Mouse (Mus musculus): ENCODE results near the gene Prkg1. TPM values are rescaled to one million over a fixed set of nuclear protein-coding genes. Genes with fewer than 3 reads are reported as not detected.
"Not testable (repeated sequence)": the region's sequence is repeated elsewhere in the genome, so short reads cannot be mapped to it uniquely, and the experiment has no call there.

Gene Prkg1
- total RNA-seq, 2 experiments from 2014 or later: 17.8 to 25.1 TPM

DNA sequence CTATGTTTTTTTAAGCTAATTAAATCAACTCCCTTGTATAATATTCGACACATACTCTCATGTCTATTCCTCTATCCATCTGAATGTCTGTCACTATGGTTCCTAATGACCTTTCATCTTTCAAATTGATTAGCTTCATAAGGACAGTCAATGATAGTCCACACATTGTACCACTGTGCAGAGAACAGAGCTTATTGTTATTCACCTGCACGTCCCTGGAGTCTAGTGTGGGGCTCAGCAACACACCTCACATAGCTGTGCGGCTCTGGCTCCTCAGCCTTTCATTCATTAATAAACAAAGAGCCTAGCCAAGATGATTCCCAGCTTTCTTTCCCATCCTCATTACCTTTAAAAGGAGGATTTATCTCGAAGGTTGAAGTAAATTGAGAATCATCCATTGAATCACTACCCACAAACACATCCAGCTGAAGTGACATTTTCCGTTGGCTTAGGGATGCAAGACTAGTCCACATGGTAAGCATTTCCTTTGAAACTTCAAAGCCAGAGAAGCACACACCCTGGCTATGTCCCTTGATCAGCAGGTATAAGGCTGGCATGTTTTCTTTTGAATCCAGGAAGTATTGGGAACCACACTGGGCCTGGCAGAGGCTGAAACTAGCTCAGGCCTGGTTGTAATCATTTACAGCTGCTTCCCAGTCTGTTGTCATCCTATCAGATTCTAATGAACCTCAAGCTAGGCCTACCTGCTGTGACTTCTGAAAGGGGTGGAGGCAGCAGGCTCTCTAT, 426.3 kb downstream of the Prkg1 start:
- no peak for DNase-seq (ENCODE audit: extremely low spot score in 1 of 2, low spot score in 1 of 2)

DNA sequence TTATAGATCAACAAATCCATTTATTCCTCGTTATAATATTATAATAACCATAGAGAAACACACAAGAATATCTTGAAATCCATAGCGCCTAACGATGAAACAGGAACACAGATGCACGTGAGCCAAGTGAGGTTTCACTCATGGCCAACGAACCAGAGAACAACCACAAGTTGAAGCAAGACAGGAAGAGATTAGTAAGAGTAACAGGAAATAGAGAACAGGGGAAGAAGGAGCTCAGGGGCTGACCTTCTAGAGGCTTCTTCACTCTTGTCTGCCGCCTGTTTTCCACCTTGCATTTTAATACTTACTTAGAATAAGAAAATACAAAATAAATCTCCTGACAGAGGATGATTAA, 427.0 kb downstream of the Prkg1 start:
- no peak for DNase-seq (ENCODE audit: extremely low spot score in 1 of 2, low spot score in 1 of 2)

DNA sequence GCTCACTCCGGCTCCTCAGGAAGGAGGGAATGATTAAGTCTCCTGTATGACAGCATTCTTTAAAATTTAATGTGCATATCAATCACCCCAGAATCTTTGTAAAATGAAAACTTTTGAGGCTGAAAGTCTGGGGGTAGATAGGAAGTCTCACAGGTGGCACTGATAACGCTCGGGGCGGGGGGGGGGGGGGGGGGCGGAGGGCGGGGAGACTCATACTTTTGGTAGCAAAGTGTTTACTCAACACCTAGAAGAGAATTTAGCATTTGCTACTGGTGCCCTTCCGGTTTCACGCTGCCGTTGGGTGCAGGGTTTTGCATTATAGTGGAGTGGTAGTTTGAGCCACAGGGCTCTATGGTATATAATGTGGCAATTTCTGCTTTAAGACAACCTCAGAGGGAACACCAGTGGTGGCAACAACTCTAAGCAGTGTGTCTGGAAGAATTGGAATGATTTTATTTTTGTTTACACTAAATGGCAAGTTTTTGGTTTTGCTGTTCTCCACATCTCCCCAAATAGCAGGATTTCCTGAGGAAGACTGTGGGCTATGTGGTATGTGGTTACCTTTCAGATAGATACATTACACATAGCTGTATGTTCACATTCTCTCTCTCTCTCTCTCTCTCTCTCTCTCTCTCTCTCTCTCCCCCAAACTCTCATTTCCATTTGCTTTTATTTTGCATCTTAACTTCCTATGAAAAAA, 427.5 kb downstream of the Prkg1 start:
- DNase-seq (ENCODE audit: extremely low spot score in 1 of 2, low spot score in 1 of 2): no peak

DNA sequence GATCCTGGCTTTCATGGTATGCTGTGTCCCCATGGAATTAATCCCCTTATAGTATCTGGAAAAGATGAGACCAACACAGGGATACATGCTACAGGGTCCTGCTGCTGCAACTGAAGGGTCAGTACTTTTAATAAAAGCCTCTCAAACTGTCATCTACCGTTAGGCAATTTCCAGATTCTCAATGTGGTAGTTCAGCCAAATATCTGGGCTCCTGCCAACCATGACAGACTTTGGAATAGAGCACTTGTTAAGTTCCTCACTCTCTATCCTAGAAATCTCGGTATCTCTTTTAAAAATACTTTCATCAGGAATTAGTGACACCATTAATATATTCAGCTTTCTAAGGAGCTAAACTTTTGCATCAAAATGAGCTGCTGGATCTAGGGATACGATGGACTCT, 428.5 kb downstream of the Prkg1 start:
- DNase-seq (ENCODE audit: extremely low spot score in 1 of 2, low spot score in 1 of 2): peak in 1 of 2 experiments; percentile 19

DNA sequence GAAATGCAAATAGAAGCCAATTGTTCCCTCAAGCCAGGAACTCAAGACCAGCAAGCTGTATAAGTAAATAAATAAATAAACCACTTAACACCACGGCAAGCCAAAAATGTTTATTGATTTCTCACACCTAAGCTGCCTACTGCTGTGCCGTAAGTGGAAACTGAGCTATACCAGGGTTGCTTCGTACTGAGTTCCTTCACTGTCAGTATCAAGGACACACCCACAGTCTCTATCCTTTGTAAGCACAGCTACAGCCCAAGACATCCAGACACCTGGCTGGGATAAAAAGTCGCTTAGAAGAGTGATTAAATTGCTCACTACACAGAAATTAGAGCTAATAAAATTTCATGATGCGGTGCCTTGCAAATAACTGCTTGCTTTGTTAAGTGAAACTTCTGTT, 434.9 kb downstream of the Prkg1 start:
- DNase-seq (ENCODE audit: extremely low spot score in 1 of 2, low spot score in 1 of 2): no peak

DNA sequence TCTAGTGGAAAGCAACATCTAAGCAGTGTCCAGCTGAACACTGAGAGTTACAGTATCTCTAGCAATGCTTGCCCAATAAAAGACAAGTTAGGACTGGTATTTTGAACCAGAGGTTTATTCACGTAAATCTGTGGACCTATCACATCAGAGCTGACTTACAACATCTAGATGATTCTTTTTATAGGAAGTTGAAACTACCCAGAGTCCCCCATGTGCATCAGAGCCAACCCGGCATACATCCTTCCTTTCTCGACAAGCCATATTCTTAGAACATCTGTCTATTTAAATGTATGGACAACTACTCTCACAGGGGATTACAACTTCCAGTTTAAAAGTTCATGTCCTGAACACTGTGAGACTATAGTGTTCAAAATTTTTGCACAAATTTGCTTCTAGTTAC, 460.1 kb downstream of the Prkg1 start:
- DNase-seq (ENCODE audit: extremely low spot score in 1 of 2, low spot score in 1 of 2): no peak

DNA sequence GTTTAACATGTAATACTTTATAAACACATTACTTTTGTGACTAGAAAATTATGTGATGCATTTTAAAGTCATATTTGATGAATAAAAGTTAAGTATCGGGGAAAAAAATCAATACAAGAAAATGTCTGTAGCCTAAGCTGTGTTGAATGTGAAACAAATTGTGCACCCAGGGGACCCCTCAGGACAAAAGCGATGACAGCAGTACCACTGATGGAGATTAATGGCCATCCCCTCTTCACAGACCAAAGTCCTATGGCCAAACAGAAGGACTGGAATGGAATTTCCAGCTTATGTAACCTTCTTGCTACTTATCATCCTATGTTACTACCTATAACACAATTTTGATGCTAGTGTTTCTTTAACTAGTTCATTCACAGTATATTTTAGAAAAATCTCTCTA, 473.6 kb downstream of the Prkg1 start:
- DNase-seq (ENCODE audit: extremely low spot score in 1 of 2, low spot score in 1 of 2): no peak

DNA sequence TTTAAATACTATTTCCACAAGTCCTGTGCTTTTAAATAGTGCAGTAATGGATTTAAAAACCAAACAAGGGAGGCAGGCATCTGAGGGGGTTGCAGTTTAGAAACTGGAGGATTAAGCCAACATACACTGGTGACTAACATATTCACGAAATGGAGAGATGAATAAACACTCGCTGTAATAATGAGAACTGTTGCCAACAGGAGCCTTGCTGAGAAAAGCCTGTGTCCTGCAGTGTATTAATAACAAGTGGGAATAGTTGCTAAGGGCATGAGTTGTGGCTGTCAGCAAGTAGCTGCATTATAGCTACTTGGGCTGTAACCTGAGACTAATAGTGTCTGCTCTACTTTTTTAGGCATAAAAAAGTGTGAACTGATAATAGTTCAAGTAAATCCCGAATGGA, 480.3 kb downstream of the Prkg1 start:
- no peak for DNase-seq (ENCODE audit: extremely low spot score in 1 of 2, low spot score in 1 of 2)

DNA sequence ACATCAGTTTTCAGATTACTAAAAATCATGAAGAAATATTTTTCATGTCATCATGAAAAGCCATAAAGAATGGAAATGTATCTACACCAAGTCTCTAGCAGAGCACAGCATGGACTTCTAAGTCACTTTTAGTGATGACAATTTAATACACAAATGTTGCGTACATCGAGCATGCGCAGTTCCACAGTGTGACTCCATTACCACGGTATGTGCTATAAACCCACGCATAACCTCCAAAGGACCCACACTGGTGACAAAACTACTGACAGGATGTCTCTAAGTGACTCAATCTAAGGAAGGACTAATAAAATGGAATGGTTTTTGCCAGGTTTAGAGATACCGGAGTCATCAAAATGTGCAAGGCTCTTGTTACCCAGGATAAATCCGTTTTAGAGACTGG, 480.7 kb downstream of the Prkg1 start:
- no peak for DNase-seq (ENCODE audit: extremely low spot score in 1 of 2, low spot score in 1 of 2)

DNA sequence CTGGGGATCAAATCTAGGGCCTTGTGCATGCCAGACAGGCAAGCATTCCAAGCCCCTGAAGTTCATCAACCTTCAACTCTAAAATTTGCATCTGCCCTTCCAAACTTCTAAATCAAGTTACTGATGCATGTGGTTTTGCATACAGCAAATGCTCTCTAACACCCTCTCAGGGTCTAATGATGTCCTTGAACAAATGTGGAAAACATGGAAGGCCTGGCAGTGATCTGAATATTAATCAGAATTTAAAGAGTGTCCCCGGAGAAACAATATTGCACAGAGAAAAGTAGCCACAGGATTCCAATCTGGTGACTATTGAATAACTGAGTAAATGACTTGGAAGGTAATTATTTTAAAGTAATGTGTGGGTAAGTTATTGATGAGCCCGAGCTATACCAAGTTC, 481.2 kb downstream of the Prkg1 start:
- no peak for DNase-seq (ENCODE audit: extremely low spot score in 1 of 2, low spot score in 1 of 2)

DNA sequence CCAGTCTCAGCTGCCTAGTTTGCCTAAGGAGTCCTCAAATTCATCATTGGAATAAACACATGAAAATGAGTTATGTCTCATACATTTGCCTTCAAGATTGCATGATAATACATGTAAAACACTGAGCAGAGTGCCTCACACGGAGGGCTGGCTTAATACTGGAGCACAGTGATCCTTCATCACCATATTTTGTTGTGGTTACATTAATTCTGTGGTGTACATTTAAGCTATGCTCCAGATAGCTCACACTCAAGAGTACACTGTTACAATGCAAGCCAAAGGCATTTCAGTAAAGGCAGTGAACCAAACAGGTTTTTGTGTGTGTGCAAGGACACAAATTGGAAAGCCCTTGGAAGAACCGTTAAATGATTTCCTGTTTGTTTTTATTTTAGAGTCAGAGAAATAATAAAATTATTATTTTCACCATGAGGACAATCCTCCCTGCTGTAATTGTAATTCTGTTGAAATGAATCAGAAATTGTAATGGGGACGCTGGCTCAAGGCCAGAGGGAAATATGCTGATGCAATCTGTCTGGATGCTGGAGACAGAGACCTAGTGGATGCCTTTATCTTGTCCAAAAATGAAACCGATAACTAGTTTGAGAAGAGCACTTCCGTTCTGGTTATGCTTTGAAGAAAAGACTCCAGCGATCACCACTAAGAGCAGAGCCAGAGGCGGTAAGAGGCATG, 484.9 kb downstream of the Prkg1 start:
- peak in 1 of 2 experiments; percentile 66 for DNase-seq (ENCODE audit: extremely low spot score in 1 of 2, low spot score in 1 of 2)

DNA sequence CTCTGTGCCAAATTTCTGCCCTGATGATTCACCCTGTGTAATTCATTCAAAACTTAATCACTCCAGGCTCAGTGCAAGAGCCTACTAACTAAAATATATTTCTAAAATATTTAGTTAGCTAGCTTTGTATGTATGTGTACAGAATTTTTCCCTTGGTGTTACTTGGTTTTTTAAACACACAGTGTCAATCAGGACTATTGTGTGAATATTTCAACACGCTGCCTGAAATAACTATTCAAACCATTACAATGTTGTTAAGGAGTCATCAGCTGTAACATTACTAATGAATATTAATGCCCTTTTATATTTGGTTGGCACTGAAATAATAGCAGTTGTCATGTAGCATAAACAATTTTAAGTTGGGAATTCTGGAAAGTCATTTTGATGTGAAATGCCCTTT, 502.4 kb downstream of the Prkg1 start:
- no peak for DNase-seq (ENCODE audit: extremely low spot score in 1 of 2, low spot score in 1 of 2)

DNA sequence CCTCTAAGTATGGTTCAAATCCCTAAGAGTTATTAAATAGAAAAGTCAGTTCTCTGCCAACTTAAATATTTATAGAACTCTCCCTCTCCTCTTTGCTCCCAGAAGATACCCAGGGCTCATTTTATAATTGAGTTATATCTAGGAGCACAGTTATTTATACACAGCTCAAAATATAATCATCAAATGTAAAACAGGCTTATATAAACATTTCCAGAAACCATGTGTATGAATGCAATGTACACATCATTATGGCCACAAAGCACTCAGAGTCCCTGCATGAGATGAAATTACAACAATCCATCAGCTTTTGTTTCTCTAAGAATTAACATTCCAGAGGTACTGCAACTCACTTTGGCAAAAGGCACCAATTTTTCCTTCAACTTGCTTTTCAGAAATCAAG, 504.3 kb downstream of the Prkg1 start:
- no peak for DNase-seq (ENCODE audit: extremely low spot score in 1 of 2, low spot score in 1 of 2)

DNA sequence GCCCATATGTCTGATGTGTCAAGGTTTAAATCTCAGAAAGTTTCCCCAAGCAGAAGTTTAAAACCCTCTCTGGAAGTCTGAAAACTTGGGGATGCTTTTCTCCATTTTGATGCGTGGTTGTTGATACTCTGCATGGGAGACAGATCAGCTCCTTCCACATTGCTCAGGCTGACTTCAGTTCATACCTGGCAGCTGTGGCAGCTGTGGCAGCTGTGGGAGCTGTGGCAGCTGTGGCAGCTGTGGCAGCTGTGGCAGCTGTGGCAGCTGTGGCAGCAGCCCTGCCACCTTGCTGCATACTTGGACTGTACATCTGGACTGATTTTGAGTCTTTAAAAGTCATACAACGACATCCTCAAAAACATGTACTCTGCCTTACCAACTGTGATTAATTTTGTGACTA, 509.1 kb downstream of the Prkg1 start:
- DNase-seq (ENCODE audit: extremely low spot score in 1 of 2, low spot score in 1 of 2): no peak

DNA sequence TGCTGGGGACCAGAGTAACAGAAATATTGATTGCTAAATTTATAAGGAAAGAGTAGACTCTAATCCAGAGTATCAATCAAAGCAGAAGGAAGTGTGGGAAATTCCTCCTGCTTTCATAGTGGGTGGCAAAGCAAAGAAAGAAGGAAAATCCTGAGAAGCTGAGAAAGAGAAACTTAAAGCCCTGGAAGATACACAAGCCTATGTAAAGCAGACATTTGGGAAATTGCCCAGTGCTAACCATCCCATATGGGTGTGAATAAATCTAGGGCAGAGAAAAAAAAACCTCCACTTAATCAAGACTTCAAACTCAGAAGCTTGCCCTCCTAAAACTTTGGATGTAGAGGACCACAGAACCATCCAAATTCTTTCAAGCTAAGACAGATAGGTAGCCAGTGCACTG, 532.4 kb downstream of the Prkg1 start:
- no peak for DNase-seq (ENCODE audit: extremely low spot score in 1 of 2, low spot score in 1 of 2)

DNA sequence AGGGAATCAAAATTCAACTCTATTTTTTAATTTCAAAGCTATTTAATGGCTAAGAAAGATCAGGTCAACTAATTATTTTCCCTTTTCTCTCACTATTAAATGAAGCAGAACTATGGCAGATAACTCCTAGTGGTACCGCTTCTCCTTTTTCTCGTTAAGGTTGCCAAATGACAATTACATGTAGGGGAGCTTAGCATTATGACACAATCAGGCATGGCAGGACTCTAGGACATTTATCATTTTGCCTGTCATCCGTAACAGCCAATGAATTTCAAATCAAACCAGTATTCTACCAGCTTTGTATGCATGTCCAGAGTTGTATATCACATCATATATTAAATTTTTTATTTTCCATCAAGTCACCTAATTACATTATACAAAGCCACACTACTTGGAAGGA, 536.4 kb downstream of the Prkg1 start:
- DNase-seq (ENCODE audit: extremely low spot score in 1 of 2, low spot score in 1 of 2): no peak

DNA sequence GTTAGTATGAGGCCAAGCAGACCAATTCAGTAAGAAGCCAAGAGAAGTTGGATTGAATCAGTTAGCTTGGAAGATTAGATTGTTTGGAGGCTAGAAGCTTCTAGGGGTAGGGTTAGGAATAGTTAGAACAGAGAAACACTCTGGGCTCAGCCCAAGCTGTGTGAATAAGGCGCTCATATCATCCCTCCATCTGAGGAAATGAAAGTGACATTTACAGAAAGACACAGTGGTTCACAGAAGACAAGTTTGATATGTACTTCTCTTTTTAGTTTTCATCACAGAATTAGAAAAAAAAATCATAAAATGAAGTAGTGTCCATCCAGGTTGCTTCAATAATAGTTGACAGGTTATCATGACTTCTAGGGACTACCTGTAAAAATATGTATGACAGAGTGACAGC, 541.4 kb downstream of the Prkg1 start:
- DNase-seq (ENCODE audit: extremely low spot score in 1 of 2, low spot score in 1 of 2): no peak

DNA sequence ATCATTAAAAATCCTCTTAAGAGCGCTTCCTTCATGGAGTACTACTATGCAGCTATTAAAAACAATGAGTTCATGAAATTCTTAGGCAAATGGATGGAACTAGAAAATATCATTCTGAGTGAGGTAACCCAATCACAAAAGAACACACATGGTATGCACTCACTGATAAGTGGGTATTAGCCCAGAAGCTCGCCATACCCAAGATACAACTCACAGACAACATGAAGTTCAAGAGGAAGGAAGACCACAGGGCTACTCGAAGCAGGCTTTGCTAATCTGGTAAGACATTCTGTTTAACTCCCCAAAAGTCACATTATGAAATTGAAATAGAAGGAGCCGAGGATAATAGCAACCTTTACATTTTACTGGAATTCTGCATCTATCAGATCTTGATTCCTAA, 545.6 kb downstream of the Prkg1 start:
- DNase-seq (ENCODE audit: extremely low spot score in 1 of 2, low spot score in 1 of 2): not testable (repeated sequence)

DNA sequence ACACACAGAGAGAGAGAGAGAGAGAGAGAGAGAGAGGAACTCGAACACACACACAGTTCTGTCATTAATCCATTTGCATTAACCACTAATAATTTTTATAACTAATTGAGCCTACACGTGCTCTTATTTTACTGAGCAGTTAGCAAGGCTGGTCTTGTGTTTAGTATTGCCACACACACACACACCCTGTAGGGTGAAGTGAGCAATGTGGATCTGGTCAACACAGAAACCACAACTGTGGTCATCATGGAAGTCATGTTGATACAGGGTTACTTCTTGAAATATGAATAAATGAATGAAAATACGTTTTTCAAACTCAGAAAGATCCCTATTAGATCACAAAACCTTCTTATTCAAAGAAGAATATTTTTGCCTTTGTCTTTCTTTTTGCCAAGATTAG, 554.0 kb downstream of the Prkg1 start:
- DNase-seq (ENCODE audit: extremely low spot score in 1 of 2, low spot score in 1 of 2): no peak

DNA sequence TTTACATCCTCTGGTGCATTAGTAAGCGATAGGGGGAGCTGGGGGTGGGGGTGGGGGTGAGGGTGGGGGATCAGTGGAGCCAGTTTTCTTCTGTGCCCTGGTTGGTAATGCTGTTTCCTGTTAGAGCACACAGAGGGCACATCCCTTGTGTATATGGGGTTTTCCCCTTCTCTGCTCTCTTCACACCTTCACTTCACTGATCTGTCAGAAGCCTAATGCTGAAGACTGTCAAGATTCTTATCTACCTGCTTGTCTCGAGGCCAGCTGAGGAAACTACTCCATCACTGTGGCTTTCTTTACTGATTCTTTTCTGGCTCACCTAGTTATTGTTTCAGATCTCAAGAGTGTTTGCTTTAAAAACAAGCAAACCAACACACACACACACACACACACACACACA, 554.4 kb downstream of the Prkg1 start:
- no peak for DNase-seq (ENCODE audit: extremely low spot score in 1 of 2, low spot score in 1 of 2)

DNA sequence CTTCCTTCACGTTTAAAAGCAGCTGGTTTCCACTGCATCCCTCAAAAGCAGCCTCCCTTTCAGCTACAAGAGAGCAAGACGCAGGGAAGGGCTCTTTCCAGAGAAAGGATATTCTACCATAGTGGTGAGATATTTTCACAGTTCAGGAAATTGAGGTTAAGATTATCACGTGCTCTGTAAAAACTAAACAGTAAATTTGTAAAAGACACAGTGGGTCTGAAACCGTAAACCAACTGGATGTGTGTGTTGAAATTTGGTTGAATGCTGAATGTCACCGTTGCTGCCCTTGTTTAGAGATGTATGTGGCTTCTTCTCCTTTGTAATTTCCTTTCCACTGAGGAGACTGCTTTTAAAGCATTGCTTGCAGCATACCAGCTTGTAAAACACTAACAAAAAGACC, 565.2 kb downstream of the Prkg1 start:
- DNase-seq (ENCODE audit: extremely low spot score in 1 of 2, low spot score in 1 of 2): no peak

DNA sequence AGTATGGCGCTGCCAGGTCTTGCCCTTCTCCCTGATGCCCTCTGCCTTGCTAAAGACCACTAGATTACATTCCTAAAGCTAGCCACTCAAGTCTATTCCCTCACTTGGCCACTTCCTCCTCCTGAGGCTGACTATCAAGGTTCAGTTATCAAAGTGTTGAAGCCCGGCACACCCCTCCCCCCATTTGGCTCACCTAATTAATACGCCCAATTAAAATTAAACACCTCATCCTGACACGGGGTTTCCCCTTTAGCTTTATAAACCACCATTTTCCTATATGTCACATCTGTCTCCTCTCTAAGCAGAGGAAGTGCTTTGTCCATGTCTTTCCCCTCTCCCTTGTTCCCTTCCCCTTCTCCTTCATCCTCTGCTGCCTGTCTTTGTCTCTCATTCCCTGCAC, 566.4 kb downstream of the Prkg1 start:
- DNase-seq (ENCODE audit: extremely low spot score in 1 of 2, low spot score in 1 of 2): no peak

All from layer of hippocampus, postnatal 25 days (tissue).